ENCODE assay signal across 8 mouse cellular contexts in the genomic region with DNA sequence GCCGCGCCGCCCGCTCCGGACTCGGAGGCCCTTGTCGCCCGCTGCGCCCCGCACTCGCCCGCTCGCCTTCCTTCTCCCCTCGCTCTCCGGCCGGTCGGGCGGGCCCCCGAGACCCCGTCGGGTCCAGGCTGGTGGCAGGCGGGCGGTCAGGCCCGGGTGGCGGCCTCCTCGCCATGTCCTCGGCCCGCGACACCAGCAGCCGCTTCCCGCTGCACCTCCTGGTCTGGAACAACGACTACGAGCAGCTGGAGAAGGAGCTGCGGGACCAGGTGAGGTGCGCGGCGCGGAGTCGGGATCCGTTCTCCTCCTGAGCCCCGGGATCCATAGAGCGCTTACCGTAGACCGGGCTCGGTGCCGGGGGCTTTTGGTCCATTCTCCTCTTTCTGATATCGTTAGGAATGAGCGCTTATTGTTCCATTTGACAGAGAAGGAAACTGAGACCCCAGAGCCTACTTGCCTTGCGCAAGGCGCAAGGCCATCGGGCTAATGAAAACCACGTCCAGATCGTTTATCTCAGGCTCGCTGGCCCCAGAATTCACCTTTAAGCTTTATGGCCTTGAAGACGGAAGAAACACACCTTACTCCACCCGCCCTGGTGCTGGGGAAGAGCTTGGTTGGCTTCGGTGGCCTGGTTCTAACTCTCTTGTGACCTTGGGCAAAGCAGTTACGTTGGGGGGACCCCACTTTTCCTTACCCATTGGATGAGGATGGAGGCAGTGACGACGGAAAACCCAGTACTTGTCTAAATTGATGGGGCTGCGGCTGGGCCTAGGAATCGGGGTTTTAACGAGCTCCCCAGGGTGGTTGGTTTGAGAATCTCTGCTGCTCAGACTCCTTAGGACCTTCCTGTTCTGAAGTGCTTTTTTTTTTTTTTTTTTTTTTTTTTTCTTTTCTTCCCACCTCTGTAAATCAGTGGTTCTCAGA. TPM values are rescaled to one million over a fixed set of nuclear protein-coding genes. Genes with fewer than 3 reads are reported as not detected.
DNase-seq lines count a peak whose midpoint lies in the region; ATAC-seq and TF ChIP-seq lines count a peak whose summit lies in the region.

TSS of gene Git2 (minus strand) at position 462 of the 924 bp plus-strand sequence.

- H3K79me2 ChIP-seq in liver, adult 2 months (ENCODE audit: control insufficient read depth, insufficient read depth, low read length): peaks cover 53% of the 10 kb centered on the region

- H3K4me3 ChIP-seq in cortical plate, adult 2 months (ENCODE audit: insufficient read depth, low read length): peak within 1 kb of the TSS; percentile 86
- peak within 1 kb of the TSS; percentile 67 for H3K4me3 ChIP-seq in intestine, embryonic 14.5 days (ENCODE audit: low read depth, low read length)
- H3K4me3 ChIP-seq in liver, adult 2 months (ENCODE audit: insufficient read depth, low read depth, low read length): peak within 1 kb of the TSS; percentile 57
- peak within 1 kb of the TSS; percentile 99 for H3K4me3 ChIP-seq in neural tube, embryonic 13.5 days

- under 1% methylated on average over 53 of the region's 63 CpGs for WGBS in intestine, embryonic 14.5 days
- WGBS in liver, adult 2 months: 3% methylated on average over 58 of the region's 63 CpGs
- under 1% methylated on average over 56 of the region's 63 CpGs for WGBS in neural tube, embryonic 13.5 days

- peak; percentile 64 for DNase-seq in A20 (ENCODE audit: low read depth, low spot score)
- no peak for DNase-seq in gonadal fat pad, adult 2 months (ENCODE audit: low read depth)
- DNase-seq in intestine, embryonic 14.5 days (ENCODE audit: low spot score): peak; percentile 73
- DNase-seq in liver, adult 2 months (ENCODE audit: extremely low read depth, low read depth, low spot score): no peak
- DNase-seq in right cerebral cortex, adult 2 months (ENCODE audit: low spot score in 2 of 2): no peak

- no peak for ATAC-seq in CD4-positive, CD25-positive, alpha-beta regulatory T cell, adult 4 months
- no peak for ATAC-seq in intestine, embryonic 14.5 days (replicated peaks; ENCODE audit: low FRiP score, low TSS enrichment, low read depth)
- ATAC-seq in neural tube, embryonic 13.5 days (ENCODE audit: low read depth): peak; percentile 7

- peak within 1 kb of the TSS; percentile 100 for H3K27ac ChIP-seq in cortical plate, adult 2 months (ENCODE audit: insufficient read depth, low read length)
- peak within 1 kb of the TSS; percentile 94 for H3K27ac ChIP-seq in intestine, embryonic 14.5 days (ENCODE audit: low read depth)
- peak within 1 kb of the TSS; percentile 74 for H3K27ac ChIP-seq in liver, adult 2 months (replicated peaks; ENCODE audit: insufficient read depth, low read depth, low read length)
- H3K27ac ChIP-seq in neural tube, embryonic 13.5 days (replicated peaks): peak within 1 kb of the TSS; percentile 96

- H3K9ac ChIP-seq in intestine, embryonic 14.5 days (ENCODE audit: low read length): peak within 1 kb of the TSS; percentile 88
- peak within 1 kb of the TSS; percentile 77 for H3K9ac ChIP-seq in liver, adult 2 months (ENCODE audit: low read depth, low read length)
- peak within 1 kb of the TSS; percentile 98 for H3K9ac ChIP-seq in neural tube, embryonic 13.5 days

- peak within 1 kb of the TSS; percentile 87 for H3K4me2 ChIP-seq in intestine, embryonic 14.5 days (ENCODE audit: low read length)
- H3K4me2 ChIP-seq in neural tube, embryonic 13.5 days: peak within 1 kb of the TSS; percentile 86

- H3K9me3 ChIP-seq in intestine, embryonic 14.5 days (ENCODE audit: control insufficient read depth, low read length): no peaks in the 10 kb centered on the region
- H3K9me3 ChIP-seq in neural tube, embryonic 13.5 days: no peaks in the 10 kb centered on the region

- no peaks in the 10 kb centered on the region for H3K27me3 ChIP-seq in intestine, embryonic 14.5 days (replicated peaks; ENCODE audit: control insufficient read depth, insufficient read depth, low read length)
- no peaks in the 10 kb centered on the region for H3K27me3 ChIP-seq in liver, adult 2 months (ENCODE audit: control insufficient read depth, insufficient read depth, low read length)
- H3K27me3 ChIP-seq in neural tube, embryonic 13.5 days: no peaks in the 10 kb centered on the region

- no peak for TF ChIP-seq POLR2A in cortical plate, adult 2 months (IDR thresholded peaks at IDR 0.05; ENCODE audit: extremely low read depth, insufficient read depth, low read length)
- TF ChIP-seq POLR2A in liver, adult 2 months (IDR thresholded peaks at IDR 0.05; ENCODE audit: extremely low read depth, insufficient read depth, low read length): no peak

- no peak for TF ChIP-seq CTCF in cortical plate, adult 2 months (IDR thresholded peaks at IDR 0.05; ENCODE audit: extremely low read depth, insufficient read depth, low read length)
- TF ChIP-seq CTCF in liver, adult 2 months (IDR thresholded peaks at IDR 0.05; ENCODE audit: low read depth, low read length): no peak

- no peaks in the 10 kb centered on the region for H3K36me3 ChIP-seq in intestine, embryonic 14.5 days (ENCODE audit: control insufficient read depth, insufficient read depth, low read length)
- no peaks in the 10 kb centered on the region for H3K36me3 ChIP-seq in liver, adult 2 months (ENCODE audit: control insufficient read depth, insufficient read depth, low read length)
- no peaks in the 10 kb centered on the region for H3K36me3 ChIP-seq in neural tube, embryonic 13.5 days

- H3K4me1 ChIP-seq in cortical plate, adult 2 months (ENCODE audit: control insufficient read depth, insufficient read depth, low read length): no peaks in the 10 kb centered on the region
- peaks cover 20% of the 10 kb centered on the region; the same call in 1 of the 2 replicates for H3K4me1 ChIP-seq in intestine, embryonic 14.5 days (replicated peaks; ENCODE audit: control insufficient read depth, insufficient read depth, low read length)
- H3K4me1 ChIP-seq in liver, adult 2 months (ENCODE audit: control insufficient read depth, insufficient read depth, low read length): peaks cover 10% of the 10 kb centered on the region
- peaks cover 69% of the 10 kb centered on the region for H3K4me1 ChIP-seq in neural tube, embryonic 13.5 days (replicated peaks)

RNA-seq across cellular contexts. Expression of gene Git2, which starts in this region (rescaled TPM):
- polyA plus RNA-seq in CD4-positive, CD25-positive, alpha-beta regulatory T cell, adult 4 months (2017; shearing (Covaris generic)): 100 to 1,000 TPM; 147 to 207 TPM
- 44.0 and 44.1 TPM in 2 replicates for polyA plus RNA-seq in cortical plate, adult 2 months (2012; rRNA removed)
- 34.7 and 38.7 TPM in 2 replicates for polyA plus RNA-seq in gonadal fat pad, adult 2 months (2012; rRNA removed)
- polyA plus RNA-seq in intestine, embryonic 14.5 days (2014; fragmentation: Nextera tagmentation; extraction: Ambion mirVana): 35.6 and 37.2 TPM in 2 replicates
- 11.0 and 13.2 TPM in 2 replicates for total RNA-seq in liver, adult 2 months (2014; rRNA removed)
- polyA plus RNA-seq in liver, adult 2 months (2012; rRNA removed): 11.1 and 11.8 TPM in 2 replicates
- 47.5 and 52.1 TPM in 2 replicates for polyA plus RNA-seq in neural tube, embryonic 13.5 days (2015; fragmentation: Nextera tagmentation; extraction: Ambion mirVana)

Comparison
In these comparisons a context has a peak if more than half of its experiments do, and no peak if none do; other contexts are left out.
1. DNase-seq: peak in A20 (single experiment) and intestine, embryonic 14.5 days (single experiment); none in gonadal fat pad, adult 2 months (single experiment), liver, adult 2 months (single experiment) and right cerebral cortex, adult 2 months (0 of 2).
2. Peak in every context shown above with its lines, with median percentiles within 50 percentile points of each other: H3K27ac ChIP-seq, H3K4me3 ChIP-seq and H3K9ac ChIP-seq.